Mouse (Mus musculus) small intestine, adult 2 months (tissue): ENCODE results near the gene Cmtm8.

Experiments
- CTCF ChIP-seq: fragments of 200-500 bp; IDR thresholded peaks from 2 replicates; pipeline ENCODE4 v1.5.1; 2012; ENCODE audit warnings: low read depth, mild to moderate bottlenecking, control low read depth, inconsistent platforms, low read length, moderate library complexity, mixed read lengths; ENCODE audit not compliant: insufficient replicate concordance, insufficient read length; ENCODE audit errors: extremely low read depth
- POLR2A ChIP-seq: fragments of 200-500 bp; IDR thresholded peaks from 2 replicates; pipeline ENCODE4 v1.6.1; 2012; ENCODE audit warnings: low read depth, mild to moderate bottlenecking, control low read depth, inconsistent platforms, low read length, moderate library complexity

GRCm38 (mm10) chr9:114885564-114885963 is 41.6 kb upstream of the Cmtm8 start:
- TF ChIP-seq CTCF: no peak
- TF ChIP-seq POLR2A: no peak
